Mouse (Mus musculus): ENCODE measurements around the gene Bpifb9b. TPM values are rescaled to one million over a fixed set of nuclear protein-coding genes. Genes with fewer than 3 reads are reported as not detected.
A peak's percentile ranks its signal among the peaks of the same experiment; 100 is the strongest.
"Not testable (repeated sequence)": the region's sequence is repeated elsewhere in the genome, so short reads cannot be mapped to it uniquely, and the experiment has no call there.

Bpifb9b gene
- not detected in 2 replicates for polyA plus RNA-seq (2016; fragmentation: Nextera tagmentation; extraction: Ambion mirVana)

DNA sequence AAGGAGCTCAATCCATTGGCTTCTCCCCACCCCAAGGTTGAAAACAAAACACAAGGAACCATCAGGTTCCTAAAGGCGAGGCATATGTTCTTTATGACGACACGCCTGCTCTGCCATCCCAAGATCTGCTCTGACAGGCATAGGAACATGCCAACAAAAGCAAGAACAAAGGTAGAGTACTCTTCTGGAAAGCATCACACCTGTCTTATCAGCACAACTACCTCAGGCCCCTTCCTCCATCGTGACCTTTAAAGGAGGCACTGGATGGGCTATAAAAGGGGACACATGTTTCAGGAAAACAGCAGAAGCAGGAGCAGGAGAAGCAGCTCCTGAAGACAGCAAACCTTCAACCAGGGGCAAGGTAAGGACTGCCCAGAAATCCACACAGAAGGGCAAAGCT is at the start of gene Bpifb9b:
Bpifb9b (plus strand) TSS at position 301 of the 400 bp plus-strand sequence.
- ATAC-seq; H3K4me2 ChIP-seq; H3K4me1 ChIP-seq; H3K4me3 ChIP-seq; H3K27ac ChIP-seq; H3K27me3 ChIP-seq (replicated peaks); H3K9ac ChIP-seq; H3K36me3 ChIP-seq; H3K9me3 ChIP-seq (replicated peaks): not testable (repeated sequence)
- WGBS (ENCODE audit: insufficient replicate concordance): 65% methylated on average over 4 of the region's 4 CpGs

GRCm38 (mm10) chr2:154257554-154257953 is 49.5 kb upstream of the Bpifb9b start, which contains the start of gene Bpifb9a:
TSS of gene Bpifb9a (plus strand) at chr2:154257854.
- H3K9ac ChIP-seq; H3K4me3 ChIP-seq; ATAC-seq; H3K9me3 ChIP-seq (replicated peaks); H3K4me2 ChIP-seq; H3K27me3 ChIP-seq (replicated peaks); H3K27ac ChIP-seq; H3K4me1 ChIP-seq; H3K36me3 ChIP-seq: not testable (repeated sequence)
- WGBS (ENCODE audit: insufficient replicate concordance): 61% methylated on average over 5 of the region's 5 CpGs

- not testable (repeated sequence) for H3K4me1 ChIP-seq; H3K27ac ChIP-seq; H3K9ac ChIP-seq; H3K9me3 ChIP-seq (replicated peaks); H3K4me3 ChIP-seq; H3K36me3 ChIP-seq; ATAC-seq; H3K27me3 ChIP-seq (replicated peaks); H3K4me2 ChIP-seq
- WGBS (ENCODE audit: insufficient replicate concordance): 44% methylated on average over 3 of the region's 3 CpGs
Measured at GRCm38 (mm10) chr2:154264397-154264796, 42.6 kb upstream of the Bpifb9b start.

GRCm38 (mm10) chr2:154291866-154292265 is 15.2 kb upstream of the Bpifb9b start:
- H3K9me3 ChIP-seq (replicated peaks); H3K4me3 ChIP-seq; H3K4me1 ChIP-seq; H3K4me2 ChIP-seq; ATAC-seq; H3K27me3 ChIP-seq (replicated peaks); H3K36me3 ChIP-seq; H3K9ac ChIP-seq; H3K27ac ChIP-seq: not testable (repeated sequence)
- WGBS (ENCODE audit: insufficient replicate concordance): 67% methylated on average over 3 of the region's 3 CpGs

- 60% methylated on average over 1 of the region's 1 CpGs for WGBS (ENCODE audit: insufficient replicate concordance)
- H3K4me3 ChIP-seq: no peak overlapping the region
Measured at GRCm38 (mm10) chr2:154292833-154293232, 14.2 kb upstream of the Bpifb9b start.

DNA sequence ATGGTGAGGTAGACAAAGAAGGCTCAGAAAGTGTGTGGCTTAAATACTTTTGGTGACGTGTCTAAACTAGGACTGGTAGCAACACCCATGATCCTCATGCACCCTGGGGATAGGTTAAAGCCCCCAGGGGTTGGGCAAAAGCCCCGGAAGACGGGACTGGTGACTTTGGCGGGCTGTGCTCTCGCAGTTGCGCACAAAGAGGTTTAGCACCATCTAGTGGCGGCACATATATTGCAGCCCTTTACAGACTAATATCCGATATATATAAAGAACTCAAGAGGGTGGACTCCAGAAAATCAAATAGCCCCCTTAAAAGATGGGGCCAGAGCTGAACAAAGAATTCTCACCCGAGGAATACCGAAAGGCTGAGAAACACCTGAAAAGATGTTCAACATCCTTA is 12.3 kb upstream of the Bpifb9b start:
- not testable (repeated sequence) for H3K4me3 ChIP-seq; H3K9ac ChIP-seq; H3K4me1 ChIP-seq; H3K27me3 ChIP-seq (replicated peaks); ATAC-seq; H3K27ac ChIP-seq; H3K9me3 ChIP-seq (replicated peaks); H3K36me3 ChIP-seq
- peak overlapping the region; percentile 33; the same call in 1 of the 2 replicates for H3K4me2 ChIP-seq
- WGBS (ENCODE audit: insufficient replicate concordance): under 1% methylated on average over 10 of the region's 10 CpGs

More at GRCm38 (mm10) chr2:154292833-154293232, 14.2 kb upstream of the Bpifb9b start:
- H3K36me3 ChIP-seq: no peaks in the 10 kb centered on the region
- no peak overlapping the region for H3K9ac ChIP-seq
- no peak overlapping the region for H3K4me2 ChIP-seq
- H3K9me3 ChIP-seq (replicated peaks): no peaks in the 10 kb centered on the region
- no peak overlapping the region for H3K27ac ChIP-seq
- no peaks in the 10 kb centered on the region for H3K27me3 ChIP-seq (replicated peaks)
- no peaks in the 10 kb centered on the region for H3K4me1 ChIP-seq
- ATAC-seq: no peak

- no peak overlapping the region for H3K4me3 ChIP-seq
- 4% methylated on average over 1 of the region's 1 CpGs for WGBS (ENCODE audit: insufficient replicate concordance)
Measured at GRCm38 (mm10) chr2:154300496-154300895, 6.5 kb upstream of the Bpifb9b start.

DNA sequence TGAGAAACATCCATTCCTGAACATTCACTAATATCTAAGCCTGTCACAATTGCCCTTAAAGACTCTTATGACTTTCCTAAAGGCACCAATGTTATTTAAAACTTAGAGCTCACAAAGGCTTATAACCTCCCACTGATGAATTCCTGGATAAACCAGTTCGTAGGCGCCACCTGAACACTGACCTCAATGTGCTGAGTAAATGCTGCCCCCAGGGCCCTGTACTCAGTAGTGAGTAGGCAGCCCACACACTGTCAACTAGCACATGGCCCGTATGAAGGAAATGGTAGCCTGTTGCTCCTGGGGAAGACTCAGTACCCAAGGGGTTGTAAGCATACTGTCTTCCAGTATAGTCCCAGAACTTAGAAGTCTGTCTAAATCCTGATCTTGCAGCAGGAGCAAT is 5.3 kb upstream of the Bpifb9b start:
- Histone ChIP-seq H3K27ac (no peak overlapping the region), H3K9ac (no peak overlapping the region), H3K4me3 (no peak overlapping the region), H3K27me3 (replicated peaks) (no peaks in the 10 kb centered on the region), H3K9me3 (replicated peaks) (no peaks in the 10 kb centered on the region), H3K36me3 (no peaks in the 10 kb centered on the region), H3K4me1 (no peaks in the 10 kb centered on the region), H3K4me2 (no peak overlapping the region)
- ATAC-seq: no peak
- 70% methylated on average over 3 of the region's 3 CpGs for WGBS (ENCODE audit: insufficient replicate concordance)

More at GRCm38 (mm10) chr2:154300496-154300895, 6.5 kb upstream of the Bpifb9b start:
- no peak overlapping the region for H3K9ac ChIP-seq
- H3K4me2 ChIP-seq: no peak overlapping the region
- H3K36me3 ChIP-seq: no peaks in the 10 kb centered on the region
- no peaks in the 10 kb centered on the region for H3K27me3 ChIP-seq (replicated peaks)
- H3K27ac ChIP-seq: no peak overlapping the region
- peak; percentile 80 for ATAC-seq
- H3K4me1 ChIP-seq: no peaks in the 10 kb centered on the region
- H3K9me3 ChIP-seq (replicated peaks): no peaks in the 10 kb centered on the region

DNA sequence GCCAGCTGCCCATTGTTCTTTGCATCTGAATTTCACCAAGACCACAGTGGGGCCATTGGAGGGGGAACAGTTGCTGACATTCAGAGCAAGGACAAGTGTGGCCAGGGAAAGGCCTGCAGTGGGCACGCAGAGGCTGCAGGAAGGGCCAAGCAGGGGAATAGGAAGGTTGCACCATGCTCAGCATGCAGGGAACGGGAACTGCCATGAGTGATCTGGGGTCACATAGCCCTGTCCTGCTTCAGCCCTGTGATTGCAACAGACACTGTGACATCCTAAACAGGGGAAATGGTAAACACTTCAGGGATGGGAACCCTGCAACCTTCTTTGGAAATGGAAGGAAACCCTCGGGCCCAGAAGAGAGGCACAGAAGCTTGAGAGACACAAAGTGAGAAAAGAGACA is 2.4 kb upstream of the Bpifb9b start:
- not testable (repeated sequence) for H3K9ac ChIP-seq; ATAC-seq; H3K9me3 ChIP-seq (replicated peaks); H3K4me3 ChIP-seq; H3K27ac ChIP-seq; H3K36me3 ChIP-seq; H3K27me3 ChIP-seq (replicated peaks); H3K4me1 ChIP-seq; H3K4me2 ChIP-seq
- 62% methylated on average over 1 of the region's 3 CpGs for WGBS (ENCODE audit: insufficient replicate concordance)

DNA sequence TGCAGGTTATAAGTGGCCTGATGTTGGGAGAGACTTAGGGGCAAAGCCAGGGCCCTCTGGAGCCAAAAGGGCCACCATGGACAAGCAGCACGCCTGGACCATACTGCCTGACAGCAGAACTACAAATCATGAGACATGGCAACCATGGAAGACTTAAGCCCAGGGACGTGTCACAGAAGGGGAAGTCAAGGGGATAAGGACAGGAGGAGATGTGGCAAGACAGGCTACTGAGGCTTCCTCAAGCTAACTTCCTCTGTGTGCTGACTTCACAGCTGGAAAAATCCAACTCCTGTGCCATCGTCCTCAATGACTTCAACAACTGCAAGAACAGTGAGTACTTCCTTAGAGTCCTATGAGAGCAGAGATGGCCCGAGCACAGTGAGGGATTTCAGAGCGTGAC is 6.7 kb downstream of the Bpifb9b start:
- not testable (repeated sequence) for H3K9ac ChIP-seq; ATAC-seq; H3K9me3 ChIP-seq (replicated peaks); H3K4me2 ChIP-seq; H3K4me1 ChIP-seq; H3K27ac ChIP-seq; H3K4me3 ChIP-seq; H3K27me3 ChIP-seq (replicated peaks); H3K36me3 ChIP-seq
- WGBS (ENCODE audit: insufficient replicate concordance): 34% methylated on average over 5 of the region's 5 CpGs

GRCm38 (mm10) chr2:154326852-154327251 is 19.8 kb downstream of the Bpifb9b start:
- H3K4me1 ChIP-seq: peaks cover 25% of the 10 kb centered on the region
- ATAC-seq: peak; percentile 94
- no peaks in the 10 kb centered on the region for H3K36me3 ChIP-seq
- H3K4me2 ChIP-seq: peak overlapping the region; percentile 44
- H3K27ac ChIP-seq: peak overlapping the region; percentile 62; the same call in 1 of the 2 replicates
- no peak overlapping the region for H3K4me3 ChIP-seq
- 0 out of 2 replicates have a peak, but pooled peaks cover 3% of the 10 kb centered on the region for H3K27me3 ChIP-seq (replicated peaks)
- 49% methylated on average over 3 of the region's 3 CpGs for WGBS (ENCODE audit: insufficient replicate concordance)
- no peaks in the 10 kb centered on the region for H3K9me3 ChIP-seq (replicated peaks)
- H3K9ac ChIP-seq: no peak overlapping the region

- no peaks in the 10 kb centered on the region for H3K9me3 ChIP-seq (replicated peaks)
- no peak overlapping the region for H3K4me3 ChIP-seq
- no peak for ATAC-seq
- H3K36me3 ChIP-seq: peaks cover 37% of the 10 kb centered on the region
- H3K27ac ChIP-seq: no peak overlapping the region
- no peak overlapping the region for H3K9ac ChIP-seq
- no peaks in the 10 kb centered on the region for H3K27me3 ChIP-seq (replicated peaks)
- 79% methylated on average over 4 of the region's 4 CpGs for WGBS (ENCODE audit: insufficient replicate concordance)
- no peak overlapping the region for H3K4me2 ChIP-seq
- no peaks in the 10 kb centered on the region for H3K4me1 ChIP-seq
Measured at GRCm38 (mm10) chr2:154335572-154335971, 28.5 kb downstream of the Bpifb9b start.

- Histone ChIP-seq H3K27me3 (replicated peaks) (no peaks in the 10 kb centered on the region), H3K9ac (no peak overlapping the region), H3K36me3 (peaks cover 63% of the 10 kb centered on the region), H3K9me3 (replicated peaks) (no peaks in the 10 kb centered on the region), H3K27ac (no peak overlapping the region), H3K4me2 (no peak overlapping the region), H3K4me1 (no peaks in the 10 kb centered on the region), H3K4me3 (no peak overlapping the region)
- 66% methylated on average over 1 of the region's 1 CpGs for WGBS (ENCODE audit: insufficient replicate concordance)
- no peak for ATAC-seq
Measured at GRCm38 (mm10) chr2:154338161-154338560, 31.1 kb downstream of the Bpifb9b start.
